Mouse (Mus musculus) brain, adult 10 weeks (tissue): ENCODE data around the gene Slc7a9. TPM values are rescaled to one million over a fixed set of nuclear protein-coding genes. Genes with fewer than 3 reads are reported as not detected.

Experiments used
- polyA plus RNA-seq: library from polyadenylated mRNA; stranded (reverse); fragments of 350-450 nt; fragmentation: Illumina TruSeq; extraction: RNeasy Lipid Tissue Mini Kit (QIAGEN cat#74804); gene quantifications from one replicate; pipeline ENCODE4 v1.2.3, GENCODE M21; 2015; ENCODE audit warnings: low read depth, low replicate concordance

The Slc7a9 gene
- polyA plus RNA-seq, result not detected

DNA sequence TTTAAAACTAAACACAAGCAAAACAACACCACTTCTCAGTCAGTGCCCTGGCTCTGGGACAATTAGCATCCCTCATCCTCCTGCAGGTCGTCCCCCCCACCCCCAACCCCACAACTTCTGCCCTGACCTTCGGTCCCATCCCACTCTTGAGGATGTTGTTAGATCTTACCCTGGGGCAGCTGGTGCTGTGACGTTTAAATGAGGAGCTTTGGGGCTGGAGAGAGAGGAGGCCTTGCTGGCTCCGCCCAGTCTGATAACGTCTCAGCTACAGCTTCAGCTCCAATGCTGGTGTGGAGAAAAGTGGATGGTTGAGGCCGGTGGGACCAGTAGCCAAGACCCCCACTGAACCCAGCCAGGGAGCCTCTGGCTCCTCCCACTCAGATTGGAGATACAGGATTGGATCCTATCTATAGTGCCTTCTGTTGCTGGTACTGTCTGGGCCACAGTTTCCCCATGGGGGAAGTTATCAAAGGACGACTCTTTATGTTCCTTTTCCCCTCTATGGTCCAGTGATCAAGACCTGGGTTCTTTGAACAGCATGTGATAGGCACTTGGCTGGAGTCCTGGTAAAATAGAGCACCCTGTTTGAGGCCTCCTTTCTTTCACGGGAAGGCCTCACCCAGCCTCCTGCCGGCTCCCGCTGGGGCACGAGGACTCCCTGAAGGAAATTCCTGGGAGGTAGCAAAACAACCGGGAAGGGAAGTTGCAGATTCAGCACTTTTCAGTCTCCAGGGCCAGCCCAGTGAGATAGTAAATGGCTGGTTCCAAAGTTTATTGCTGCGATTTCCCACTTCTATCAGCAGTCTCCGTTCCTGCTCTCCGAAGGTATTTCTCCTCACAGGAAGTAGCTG lies at the start of gene Slc7a9:
TSS of gene Slc7a9 (plus strand) at position 801 of the 851 bp plus-strand sequence.

Other genes with a start within 250 kb of the Slc7a9 start
- 56.0 TPM for gene Lrp3, start 233.3 kb upstream of the Slc7a9 start, polyA plus RNA-seq
- gene Gpatch1, start 130.4 kb upstream of the Slc7a9 start, polyA plus RNA-seq, result 17.5 TPM
- gene Rhpn2, start 114.6 kb upstream of the Slc7a9 start, polyA plus RNA-seq, result 5.9 TPM
- gene Faap24, start 52.0 kb upstream of the Slc7a9 start, polyA plus RNA-seq, result 7.1 TPM
- 17.4 TPM for gene Cep89, start 51.8 kb upstream of the Slc7a9 start, polyA plus RNA-seq
- gene Tdrd12, start 88.9 kb downstream of the Slc7a9 start, polyA plus RNA-seq, result 0.12 TPM
- gene Nudt19, start 107.5 kb downstream of the Slc7a9 start, polyA plus RNA-seq, result 163 TPM
- gene Rgs9bp, start 136.8 kb downstream of the Slc7a9 start, polyA plus RNA-seq, result 0.22 TPM
- 26.4 TPM for gene Ankrd27, start 137.4 kb downstream of the Slc7a9 start, polyA plus RNA-seq
- gene Pdcd5, start 198.7 kb downstream of the Slc7a9 start, polyA plus RNA-seq, result 113 TPM